In genomic region chr11:87957066-87957465, GRCm38 (mm10) we compare ENCODE assay signal across 16 mouse cellular contexts. TPM values are rescaled to one million over a fixed set of nuclear protein-coding genes. Genes with fewer than 3 reads are reported as not detected.
A peak's percentile ranks its signal among the peaks of the same experiment; 100 is the strongest.
DNase-seq lines count a peak whose midpoint lies in the region; ATAC-seq and TF ChIP-seq lines count a peak whose summit lies in the region.
"Had no signal": no experiment of that assay in that cellular context is flagged by ENCODE, and none has a peak within 500 bp of the region (broad histone marks: within the 10 kb centered on the region; RNA-seq: fewer than 3 reads in every experiment).

No protein-coding gene starts in this region.

- TF ChIP-seq POLR2A in limb, embryonic 14.5 days (IDR thresholded peaks at IDR 0.05; ENCODE audit: borderline replicate concordance, extremely low read depth, insufficient read depth, insufficient read length), result no peak

- 43% methylated on average over 7 of the region's 7 CpGs for WGBS in limb, embryonic 14.5 days
- WGBS in kidney, embryonic 14.5 days, result 41% methylated on average over 7 of the region's 7 CpGs

- no peak overlapping the region for H3K4me3 ChIP-seq in limb, embryonic 14.5 days (replicated peaks; ENCODE audit: low read length)
- no peak overlapping the region for H3K4me3 ChIP-seq in kidney, embryonic 14.5 days (ENCODE audit: low read length)
- H3K4me3 ChIP-seq: heart, embryonic 13.5 days; intestine, embryonic 15.5 days; liver, embryonic 15.5 days had no signal

- no peak overlapping the region for H3K27ac ChIP-seq in limb, embryonic 14.5 days (replicated peaks; ENCODE audit: low read depth, low read length)
- H3K27ac ChIP-seq in kidney, embryonic 14.5 days (ENCODE audit: low read depth, low read length), result no peak overlapping the region
- H3K27ac ChIP-seq: heart, embryonic 13.5 days; intestine, embryonic 15.5 days; liver, embryonic 15.5 days had no signal

- ATAC-seq in limb, embryonic 14.5 days (ENCODE audit: low FRiP score, low read depth), result no peak
- no peak for ATAC-seq in kidney, embryonic 14.5 days (ENCODE audit: low FRiP score, low TSS enrichment)
- ATAC-seq: intestine, embryonic 15.5 days had no signal

- H3K9me3 ChIP-seq in limb, embryonic 14.5 days (ENCODE audit: control insufficient read depth, low read length), result no peaks in the 10 kb centered on the region
- H3K9me3 ChIP-seq in kidney, embryonic 14.5 days (ENCODE audit: control insufficient read depth, low read length), result peaks cover 3% of the 10 kb centered on the region; the same call in 1 of the 2 replicates
- H3K9me3 ChIP-seq: heart, embryonic 13.5 days; intestine, embryonic 15.5 days; liver, embryonic 15.5 days had no signal

- H3K36me3 ChIP-seq in limb, embryonic 14.5 days (ENCODE audit: control insufficient read depth, insufficient read depth, low read length), result no peaks in the 10 kb centered on the region
- H3K36me3 ChIP-seq in kidney, embryonic 14.5 days (ENCODE audit: control insufficient read depth, insufficient read depth, low read length), result no peaks in the 10 kb centered on the region
- H3K36me3 ChIP-seq: heart, embryonic 13.5 days; intestine, embryonic 15.5 days; liver, embryonic 15.5 days had no signal

- no peak overlapping the region for H3K4me2 ChIP-seq in limb, embryonic 14.5 days (replicated peaks; ENCODE audit: low read depth, low read length, severe bottlenecking)
- no peak overlapping the region for H3K4me2 ChIP-seq in kidney, embryonic 14.5 days (replicated peaks; ENCODE audit: low read depth, low read length)
- H3K4me2 ChIP-seq: heart, embryonic 13.5 days; intestine, embryonic 15.5 days; liver, embryonic 15.5 days had no signal

- peak; percentile 62 for DNase-seq in kidney, postnatal 10 days
- no peak for DNase-seq in kidney, adult 11 months
- peak; percentile 32 for DNase-seq in A20 (ENCODE audit: low read depth, low spot score)
- DNase-seq in c-Kit-positive CD71-negative TER-119-negative erythroid progenitor cells, embryonic 14.5 days (ENCODE audit: low read depth), result peak; percentile 43
- peak; percentile 85 for DNase-seq in limb, embryonic 14.5 days (ENCODE audit: low spot score)
- DNase-seq in gastrocnemius, adult 8-10 months (ENCODE audit: low spot score in 2 of 2), result no peak
- DNase-seq: adrenal gland, postnatal 25 days; right cerebral cortex, postnatal 25 days had no signal

- no peaks in the 10 kb centered on the region for H3K4me1 ChIP-seq in limb, embryonic 14.5 days (ENCODE audit: control insufficient read depth, insufficient read depth, low read length)
- H3K4me1 ChIP-seq in kidney, embryonic 14.5 days (ENCODE audit: control insufficient read depth, insufficient read depth, low read length), result no peaks in the 10 kb centered on the region
- H3K4me1 ChIP-seq: heart, embryonic 13.5 days; intestine, embryonic 15.5 days; liver, embryonic 15.5 days had no signal

- no peaks in the 10 kb centered on the region for H3K27me3 ChIP-seq in limb, embryonic 14.5 days (ENCODE audit: control insufficient read depth, insufficient read depth, low read length)
- no peaks in the 10 kb centered on the region for H3K27me3 ChIP-seq in kidney, embryonic 14.5 days (ENCODE audit: control insufficient read depth, insufficient read depth, low read length)
- H3K27me3 ChIP-seq: intestine, embryonic 15.5 days; liver, embryonic 15.5 days had no signal

- no peak overlapping the region for H3K9ac ChIP-seq in limb, embryonic 14.5 days (ENCODE audit: low read depth, low read length, severe bottlenecking)
- H3K9ac ChIP-seq in kidney, embryonic 14.5 days (ENCODE audit: low read depth, low read length), result no peak overlapping the region
- H3K9ac ChIP-seq: heart, embryonic 13.5 days; intestine, embryonic 15.5 days; liver, embryonic 15.5 days had no signal

RNA-seq across cellular contexts. Expression of gene Dynll2, which starts 30.3 kb away (rescaled TPM):
- polyA plus RNA-seq in limb, embryonic 14.5 days (2012; rRNA removed), result 71.7 and 84.3 TPM in 2 replicates
- 12.8 and 13.7 TPM in 2 replicates for polyA plus RNA-seq in limb, embryonic 14.5 days (2014; fragmentation: Nextera tagmentation; extraction: Ambion mirVana)
- total RNA-seq in gastrocnemius, adult 8-10 months (2022), result 100 to 1,000 TPM; 201 to 320 (median 253) TPM
- 18.7 and 23.6 TPM in 2 replicates for polyA plus RNA-seq in kidney, embryonic 14.5 days (2014; fragmentation: Nextera tagmentation; extraction: Ambion mirVana)

RNA-seq across cellular contexts. Expression of gene Olfr464, which starts 36.3 kb away (rescaled TPM):
- not detected in 2 replicates for polyA plus RNA-seq in limb, embryonic 14.5 days (2012; rRNA removed)
- polyA plus RNA-seq in limb, embryonic 14.5 days (2014; fragmentation: Nextera tagmentation; extraction: Ambion mirVana), result not detected in 2 replicates
- not detected for total RNA-seq in gastrocnemius, adult 8-10 months (2022)
- polyA plus RNA-seq in kidney, embryonic 14.5 days (2014; fragmentation: Nextera tagmentation; extraction: Ambion mirVana), result not detected in 2 replicates
- total RNA-seq: adrenal gland, postnatal 25 days; ES-E14; layer of hippocampus, postnatal 25 days had no signal
- polyA plus RNA-seq: heart, embryonic 13.5 days; intestine, embryonic 15.5 days; liver, embryonic 15.5 days; testis, adult 2 months had no signal

RNA-seq across cellular contexts. Expression of gene Olfr463, which starts 59.9 kb away (rescaled TPM):
- polyA plus RNA-seq in limb, embryonic 14.5 days (2012; rRNA removed), result not detected in 2 replicates
- not detected in 2 replicates for polyA plus RNA-seq in limb, embryonic 14.5 days (2014; fragmentation: Nextera tagmentation; extraction: Ambion mirVana)
- not detected for total RNA-seq in gastrocnemius, adult 8-10 months (2022)
- not detected in 2 replicates for polyA plus RNA-seq in kidney, embryonic 14.5 days (2014; fragmentation: Nextera tagmentation; extraction: Ambion mirVana)
- total RNA-seq: adrenal gland, postnatal 25 days; ES-E14; layer of hippocampus, postnatal 25 days had no signal
- polyA plus RNA-seq: cortical plate, adult 2 months; heart, embryonic 13.5 days; intestine, embryonic 15.5 days; liver, embryonic 15.5 days; testis, adult 2 months had no signal

Comparison
In these comparisons a context has a peak if more than half of its experiments do, and no peak if none do; other contexts are left out.
1. DNase-seq: peak in kidney, postnatal 10 days (single experiment), A20 (single experiment), c-Kit-positive CD71-negative TER-119-negative erythroid progenitor cells, embryonic 14.5 days (single experiment) and limb, embryonic 14.5 days (single experiment); none in kidney, adult 11 months (single experiment) and gastrocnemius, adult 8-10 months (0 of 2).